Mouse (Mus musculus) layer of hippocampus, postnatal 10 days (tissue): Measurements from ENCODE around the gene Egfl7. TPM values are rescaled to one million over a fixed set of nuclear protein-coding genes. Genes with fewer than 3 reads are reported as not detected.

ENCODE experiments used
- DNase-seq, 2 experiments: peaks; one replicate each; pipeline ENCODE4 v3.0.0; 2021; ENCODE audit warnings: low spot score in 2 of 2
- total RNA-seq, 2 experiments: library from RNA; stranded (reverse); gene quantifications; 2 replicates each; pipeline ENCODE4 v1.2.3; 2021

Egfl7 gene
- total RNA-seq, 2 experiments from 2014 or later, result 82.2 to 102 TPM

DNA sequence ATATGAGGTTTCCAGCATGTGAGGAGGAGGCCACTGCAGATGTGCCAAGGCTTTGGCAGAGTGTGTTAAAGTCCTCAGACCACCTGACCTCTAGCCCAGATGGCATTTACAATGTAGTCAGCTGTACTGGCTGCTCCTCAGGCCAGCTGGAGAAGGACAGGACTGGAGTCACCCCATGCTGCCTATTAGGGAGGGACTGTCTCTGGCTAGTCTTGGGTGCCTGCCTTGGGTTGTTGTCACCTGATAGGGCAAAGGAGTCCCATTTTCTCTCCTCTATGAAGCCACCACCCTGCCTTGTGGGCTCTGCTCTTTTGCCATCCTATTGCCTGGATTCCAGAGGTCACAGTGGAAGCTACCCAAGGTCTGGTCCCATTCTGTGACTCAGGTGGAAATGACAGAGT is 29.4 kb downstream of the Egfl7 start:
- no peak for DNase-seq

DNA sequence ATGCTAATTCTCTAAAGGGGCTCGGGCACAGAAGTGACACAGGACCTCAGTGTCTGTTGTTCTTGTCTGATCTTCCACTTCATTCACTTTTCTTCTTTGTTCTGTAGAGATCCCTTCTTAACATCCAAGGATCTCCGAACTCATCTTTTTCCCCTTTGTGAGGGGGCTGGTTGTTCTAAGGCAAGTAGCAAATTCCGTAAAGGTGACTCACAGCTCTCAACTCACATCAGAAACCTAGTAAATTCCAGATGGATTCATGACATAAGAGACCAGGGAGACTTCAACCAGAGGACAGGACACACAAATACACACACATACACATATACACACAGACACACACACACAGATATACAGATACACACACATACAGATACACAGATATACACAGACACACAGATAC is 30.7 kb downstream of the Egfl7 start:
- no peak for DNase-seq

DNA sequence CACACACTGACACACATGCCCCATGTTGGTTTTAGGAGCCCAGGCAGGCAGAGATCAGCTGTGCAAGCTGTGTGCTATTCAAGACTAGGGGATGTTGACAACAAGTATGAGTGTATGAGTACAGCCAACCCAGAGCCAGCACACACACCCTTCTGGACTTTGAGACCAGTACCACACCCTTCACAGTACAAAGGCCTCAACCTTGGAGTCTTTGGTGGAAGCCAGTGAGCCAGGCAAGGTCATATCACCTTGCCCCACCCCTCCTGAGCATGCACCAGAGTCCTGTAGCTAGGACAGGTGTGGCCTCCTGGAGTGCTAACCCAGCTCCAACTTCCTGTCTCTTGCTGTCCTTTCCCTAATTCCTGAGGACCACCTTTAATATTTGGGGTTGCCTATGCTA is 31.2 kb downstream of the Egfl7 start:
- DNase-seq, result no peak

DNA sequence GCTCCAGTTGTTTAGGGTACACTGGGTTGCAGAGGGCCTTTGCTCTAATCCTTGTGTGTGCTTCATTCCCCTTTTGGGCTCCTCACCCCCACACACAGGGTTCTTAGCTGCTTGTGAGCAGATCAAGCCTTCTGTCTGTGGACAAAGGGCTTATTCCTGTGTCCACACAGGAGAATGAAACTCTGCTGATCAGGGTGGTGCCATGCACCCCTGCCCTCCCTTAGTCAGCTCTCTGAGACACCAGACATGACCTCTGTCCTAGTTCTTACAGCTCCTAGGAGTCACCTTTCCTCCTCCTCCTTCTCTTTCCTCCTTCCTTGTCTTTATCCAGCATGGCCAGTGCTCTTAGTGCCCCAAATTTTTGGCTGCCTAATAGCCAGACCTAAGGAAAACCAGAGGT is 32.1 kb downstream of the Egfl7 start:
- no peak for DNase-seq

DNA sequence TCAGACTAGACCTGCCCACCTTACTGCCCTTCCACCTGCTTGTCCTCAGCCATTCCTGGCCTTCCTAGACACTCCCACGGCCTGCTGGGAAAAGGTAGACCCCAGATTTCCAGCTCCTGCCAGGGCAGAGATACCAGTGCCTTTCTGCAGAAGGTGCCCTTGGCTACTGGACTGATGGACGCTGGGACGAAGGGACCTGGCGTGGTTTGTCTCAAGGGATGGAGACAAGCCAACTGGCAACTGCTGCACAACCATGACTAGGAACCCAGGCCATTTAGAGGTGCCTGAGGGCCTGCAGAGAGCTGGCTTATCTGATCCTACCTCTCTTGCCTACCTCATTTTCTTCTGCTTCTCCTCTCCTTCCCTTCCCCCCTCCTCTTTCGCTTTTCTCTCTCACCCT is 35.1 kb downstream of the Egfl7 start:
- no peak for DNase-seq

DNA sequence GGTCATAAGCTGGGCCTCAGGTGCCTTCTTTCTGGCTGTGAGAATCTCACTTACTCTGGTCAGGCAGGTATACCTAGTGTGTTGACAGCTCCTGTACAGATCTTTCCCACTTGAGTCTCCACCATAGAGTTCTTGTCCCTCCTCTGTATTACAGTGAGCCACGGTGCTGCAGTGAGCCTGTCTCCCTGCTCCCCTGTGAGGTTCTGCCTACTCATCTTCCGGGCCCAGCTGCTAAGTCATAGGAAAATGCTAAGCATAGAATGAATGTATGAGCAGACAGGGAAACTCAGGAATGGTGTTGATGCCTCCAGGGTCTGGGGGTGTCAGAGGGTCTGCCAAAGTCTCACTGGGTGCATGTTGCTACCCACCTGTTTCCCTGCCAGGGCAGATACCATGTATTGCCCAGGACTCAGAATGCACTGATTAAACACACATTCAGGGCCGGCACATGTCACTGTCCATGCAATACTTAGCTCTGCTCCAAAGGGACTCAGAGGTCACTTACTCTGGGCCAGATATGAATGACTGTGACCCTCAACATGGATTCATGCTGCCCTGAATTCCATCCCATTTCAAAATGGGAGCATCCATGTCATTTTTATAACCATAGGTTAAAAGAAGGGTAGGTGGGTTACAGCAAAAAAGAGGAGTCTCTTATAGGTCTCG is 35.8 kb downstream of the Egfl7 start:
- no peak for DNase-seq

DNA sequence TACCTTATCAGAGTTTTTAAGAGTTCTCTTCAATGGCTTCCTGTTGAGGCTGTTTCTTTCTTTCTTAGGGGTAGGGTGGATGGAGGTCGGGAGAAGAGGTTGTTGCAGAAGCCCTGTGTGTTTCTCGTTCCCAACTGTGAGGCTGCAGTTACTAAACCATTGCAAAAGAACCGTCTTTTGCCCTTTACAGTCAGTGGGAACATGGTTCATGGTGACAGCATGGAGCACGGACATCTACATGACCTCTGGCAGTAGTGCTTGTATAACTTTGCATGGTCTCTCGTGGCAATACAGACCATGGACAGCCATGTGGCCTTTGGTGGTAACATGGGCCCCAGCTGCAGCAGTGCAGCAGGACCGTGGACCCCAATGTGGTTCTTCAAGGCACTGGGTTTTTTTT is 37.5 kb downstream of the Egfl7 start:
- DNase-seq, result no peak

DNA sequence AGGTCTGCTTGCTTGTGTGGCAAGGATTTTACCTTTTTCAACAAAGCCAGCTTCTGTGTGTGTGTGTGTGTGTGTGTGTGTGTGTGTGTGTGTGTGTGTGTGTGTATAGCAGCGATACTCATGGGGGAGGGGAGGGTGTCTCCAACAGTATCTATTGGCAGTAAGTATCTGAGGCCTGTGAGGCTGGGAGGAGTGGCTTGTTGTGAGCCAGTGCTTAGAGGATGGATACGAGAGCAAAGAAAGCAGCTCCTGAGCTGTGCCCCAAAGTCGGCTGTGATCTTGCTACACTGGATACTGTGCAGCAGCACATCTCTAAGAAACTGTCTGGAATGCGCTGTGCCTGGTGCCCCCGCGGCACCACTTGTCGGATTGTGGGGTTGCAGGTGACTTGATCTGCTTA is 38.1 kb downstream of the Egfl7 start:
- DNase-seq, result no peak

DNA sequence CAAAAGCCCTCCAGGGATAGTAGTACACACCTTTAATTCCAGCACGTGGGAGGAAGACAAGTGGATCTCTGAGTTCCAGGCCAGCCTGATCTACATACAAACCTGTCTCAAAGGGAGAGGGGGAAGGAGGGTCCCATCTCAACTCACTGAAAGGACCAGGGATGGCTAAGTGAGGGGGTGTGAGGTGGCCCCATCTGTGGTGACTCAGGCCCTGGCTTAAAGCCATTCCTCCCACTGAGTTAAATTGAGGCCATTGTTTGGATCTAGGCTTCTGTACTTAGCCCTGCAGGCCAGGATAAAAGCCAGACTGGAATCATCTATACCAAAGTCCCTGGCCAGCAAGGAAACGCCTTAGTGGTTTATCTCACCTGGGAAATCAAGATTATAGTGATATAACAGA is 41.4 kb downstream of the Egfl7 start:
- no peak for DNase-seq

DNA sequence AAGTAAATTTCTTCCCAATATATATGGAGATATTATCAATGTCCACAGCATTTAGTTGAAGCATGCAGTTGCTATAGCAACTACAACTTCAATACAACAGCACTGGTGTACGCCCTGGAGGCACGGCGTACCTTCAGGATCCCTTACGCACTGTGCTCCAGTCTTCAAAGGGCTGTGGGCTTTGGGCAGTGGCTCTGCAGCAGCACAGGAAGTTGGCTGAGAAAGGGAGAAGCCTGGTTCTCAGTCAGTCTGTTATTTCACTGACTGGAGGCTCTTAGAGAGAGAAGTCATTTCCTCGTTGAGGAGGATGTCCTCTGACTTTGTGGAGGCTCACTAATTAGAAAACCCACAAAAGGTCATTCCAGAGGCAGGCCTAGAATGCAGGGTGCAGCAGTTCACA is 43.2 kb downstream of the Egfl7 start:
- DNase-seq, result no peak

DNA sequence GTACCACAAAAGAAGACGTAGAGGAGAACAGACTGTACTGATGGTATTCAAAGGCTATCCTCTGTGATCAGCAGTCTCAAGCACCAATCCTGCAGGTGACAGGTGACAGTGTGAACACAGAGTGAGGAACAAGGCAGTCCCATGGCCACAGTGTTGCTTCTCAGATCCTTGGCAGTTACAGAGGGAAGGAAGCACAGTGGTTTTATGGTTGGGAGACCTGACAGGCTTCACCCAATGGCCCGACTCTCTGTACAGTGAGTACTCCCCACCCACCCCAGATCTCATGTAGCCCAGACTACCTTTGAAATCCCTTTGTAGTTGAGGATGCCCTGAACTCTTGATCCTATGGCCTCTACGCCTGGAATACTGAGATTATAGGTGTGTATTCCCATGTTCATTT is 45.6 kb downstream of the Egfl7 start:
- no peak for DNase-seq

DNA sequence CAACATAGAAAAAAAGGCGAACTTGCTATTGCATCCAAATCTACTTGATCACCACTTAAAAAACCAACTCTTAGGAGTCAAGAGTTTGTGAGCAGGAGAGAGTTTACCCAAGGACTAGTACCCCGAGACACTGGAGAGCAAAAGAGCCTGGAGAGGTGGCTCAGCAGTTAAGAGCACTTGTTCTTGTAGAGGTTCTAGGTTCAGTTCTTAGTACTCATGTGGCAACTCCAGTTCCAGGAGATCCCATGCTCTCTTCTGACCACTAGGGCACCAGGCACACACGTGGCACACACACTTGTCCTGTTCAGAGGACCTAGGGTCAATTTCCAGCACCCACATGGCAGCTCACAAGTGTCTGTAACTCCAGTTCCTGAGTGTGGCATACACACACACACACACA is 46.3 kb downstream of the Egfl7 start:
- DNase-seq, result no peak

DNA sequence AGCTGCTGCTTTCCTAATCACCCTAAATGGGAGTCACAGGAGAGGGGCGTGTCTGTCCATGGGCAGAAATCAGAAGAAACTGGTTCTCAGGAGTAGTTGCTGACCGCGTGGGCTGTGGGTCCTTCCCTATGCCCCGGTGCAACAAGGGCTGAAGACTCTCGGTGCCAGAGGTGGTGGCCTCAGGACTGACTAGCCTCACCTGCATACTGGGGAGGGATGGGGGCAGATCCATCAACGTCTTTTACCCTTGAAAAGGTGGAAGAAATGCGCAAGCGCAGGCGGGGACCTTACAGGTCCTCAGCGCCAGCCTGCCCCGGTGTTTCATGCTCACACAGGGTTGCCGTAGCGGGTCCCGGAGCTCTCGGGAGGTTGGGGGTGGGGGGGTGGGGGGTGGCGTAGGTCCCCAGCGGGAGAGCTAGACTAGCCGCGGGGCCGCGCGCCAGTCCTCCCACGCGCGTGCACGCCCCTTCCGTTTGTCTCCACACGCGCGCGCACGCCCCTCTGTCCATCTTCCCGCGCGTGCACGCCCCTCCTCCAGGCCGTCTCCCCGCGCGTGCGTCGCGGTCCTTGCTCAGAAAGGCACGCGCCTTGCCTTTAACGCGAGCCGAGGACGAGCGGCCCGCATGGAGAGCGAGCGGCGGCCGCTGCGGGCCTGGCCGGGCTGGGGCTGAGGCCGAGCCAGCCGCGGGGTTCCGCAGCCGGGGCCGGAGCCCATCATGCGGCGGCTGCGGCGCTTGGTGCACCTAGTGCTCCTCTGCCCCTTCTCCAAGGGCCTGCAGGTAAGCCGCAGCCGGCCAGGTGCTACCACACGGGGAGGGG is 48.3 kb downstream of the Egfl7 start, which contains the start of gene Fam69b:
Gene Fam69b, plus strand, starts transcription at position 537 of the 819 bp plus-strand sequence.
- DNase-seq, result peak; percentile 82 to 90

DNA sequence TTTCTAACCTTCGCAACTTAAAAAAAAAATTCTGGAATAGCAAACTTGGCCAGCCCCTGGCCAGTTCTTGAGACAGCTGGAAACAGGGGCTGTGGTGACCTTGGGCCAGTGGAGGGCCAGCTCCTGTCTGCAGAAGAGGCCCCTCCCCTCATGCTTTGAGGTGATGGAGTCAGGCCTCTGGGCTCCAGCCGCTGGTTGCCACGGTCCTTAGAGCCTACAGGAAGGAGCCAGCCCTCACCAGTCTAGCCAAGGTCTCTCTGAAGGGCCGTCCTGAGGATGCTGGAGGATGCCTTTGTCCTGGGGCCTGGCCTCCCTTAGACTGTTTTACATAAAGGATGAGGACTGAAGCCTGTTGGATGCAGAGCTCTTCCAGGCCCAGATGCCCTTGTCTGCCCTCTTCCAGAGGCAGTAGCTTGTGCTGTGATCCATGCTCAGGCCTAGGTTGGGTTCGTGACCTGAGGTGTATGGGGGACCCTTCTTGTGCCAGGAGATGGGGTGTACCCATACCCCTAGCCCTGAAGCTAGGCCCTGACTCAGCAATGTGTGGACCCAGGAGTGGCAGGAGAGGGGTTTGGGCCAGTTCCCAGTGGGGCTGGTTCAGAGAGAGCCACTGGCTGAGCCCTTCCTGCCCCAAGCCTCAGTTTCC is 49.1 kb downstream of the Egfl7 start:
- no peak for DNase-seq

DNA sequence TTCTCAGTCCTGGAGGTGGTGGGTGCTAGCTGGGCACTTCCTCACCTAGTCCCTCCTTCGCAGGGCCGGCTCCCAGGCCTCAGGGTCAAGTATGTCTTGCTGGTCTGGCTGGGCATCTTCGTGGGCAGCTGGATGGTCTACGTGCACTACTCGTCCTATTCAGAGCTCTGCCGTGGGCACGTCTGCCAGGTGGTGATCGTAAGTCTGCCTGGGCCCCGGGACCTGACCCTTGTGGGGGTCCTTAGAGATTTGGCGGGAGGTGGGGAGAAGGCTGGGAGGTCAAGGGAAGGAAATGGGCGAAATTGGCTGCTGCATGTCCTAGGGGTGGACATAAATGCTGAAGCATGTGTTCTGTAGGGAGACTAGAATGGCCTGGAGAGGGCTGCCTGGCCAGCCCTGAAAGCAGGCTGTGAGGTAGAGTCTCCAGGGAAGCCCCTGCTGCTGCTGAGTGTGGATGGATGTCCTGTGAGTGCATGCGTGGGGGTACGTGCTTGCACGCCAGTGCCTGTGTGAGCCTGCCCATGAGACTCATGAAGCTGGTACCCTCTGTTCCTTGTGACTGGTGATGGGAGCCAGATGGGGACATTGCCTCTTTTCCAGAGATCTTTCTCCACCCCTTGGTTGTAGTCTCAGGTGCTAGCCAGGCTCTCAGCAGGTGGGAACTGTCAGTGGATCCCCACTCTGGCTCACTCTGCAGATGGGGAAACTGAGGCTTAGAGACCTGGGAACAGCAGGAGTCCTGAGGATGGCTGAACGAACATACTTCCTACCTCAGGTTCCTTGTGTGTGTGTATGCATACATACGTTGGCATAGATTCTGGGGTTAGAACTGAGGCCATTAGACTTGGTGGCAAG is 53.0 kb downstream of the Egfl7 start:
- DNase-seq, result no peak

DNA sequence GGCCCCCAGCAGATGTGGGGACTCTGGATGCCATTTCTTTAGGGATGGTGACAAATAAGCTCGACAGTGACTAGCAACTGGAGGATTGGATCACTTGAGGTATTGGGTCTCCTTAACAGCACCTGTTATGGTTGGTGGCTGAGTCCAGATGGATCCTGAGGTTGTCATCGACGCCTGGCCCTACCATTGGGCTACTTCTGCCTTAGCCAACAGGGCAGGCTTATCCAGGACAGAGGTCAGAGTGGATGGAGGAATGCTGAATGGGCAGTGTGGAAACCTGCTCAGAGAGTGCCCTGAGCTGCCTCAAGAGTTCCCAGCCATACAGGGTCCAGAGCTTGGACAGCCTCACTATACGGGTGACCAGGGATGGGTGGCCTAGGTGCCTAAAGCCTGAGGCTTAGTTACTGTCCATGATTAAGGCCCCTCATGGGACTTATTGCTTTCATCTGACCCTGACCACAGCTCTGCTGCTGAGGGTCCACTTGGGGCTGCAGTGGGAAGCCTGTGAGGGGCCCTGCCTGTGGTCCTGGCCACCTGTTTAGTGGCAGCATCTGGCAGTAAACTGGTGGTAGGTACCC is 54.2 kb downstream of the Egfl7 start:
- DNase-seq, result no peak

DNA sequence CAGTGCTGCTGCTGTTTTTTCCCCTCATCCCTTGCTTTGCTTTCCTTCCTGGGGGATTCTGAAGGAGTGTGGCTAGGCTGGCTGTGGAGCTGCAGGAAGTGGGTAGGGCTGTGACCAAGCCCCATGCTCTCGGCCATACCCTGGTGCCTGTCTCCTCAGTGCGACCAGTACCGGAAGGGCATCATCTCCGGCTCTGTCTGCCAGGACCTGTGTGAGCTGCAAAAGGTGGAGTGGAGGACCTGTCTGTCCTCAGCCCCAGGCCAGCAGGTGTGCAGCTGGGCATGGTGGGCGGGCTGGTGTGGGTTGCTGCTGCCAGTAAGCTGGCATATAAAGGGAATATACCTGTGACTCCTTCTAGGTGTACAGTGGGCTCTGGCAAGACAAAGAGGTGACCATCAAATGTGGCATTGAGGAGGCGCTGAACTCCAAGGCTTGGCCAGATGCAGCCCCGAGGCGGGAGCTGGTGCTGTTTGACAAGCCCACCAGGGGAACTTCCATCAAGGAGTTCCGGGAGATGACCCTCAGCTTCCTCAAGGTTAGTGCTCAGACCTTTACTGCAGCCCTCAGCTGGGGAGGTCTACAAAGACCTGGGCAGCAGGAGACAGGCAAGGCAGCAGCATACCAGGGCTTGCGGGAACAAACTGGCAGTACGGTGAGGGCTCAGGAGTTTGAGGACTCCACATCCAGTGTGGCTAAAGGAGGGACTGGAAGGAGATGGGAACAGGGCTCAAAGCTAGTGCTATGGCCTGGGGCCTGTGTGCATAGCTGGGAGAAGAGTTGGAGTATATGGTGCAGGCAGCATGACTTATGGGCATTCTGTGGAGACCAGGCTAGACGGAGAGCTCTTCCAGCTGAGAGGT is 55.0 kb downstream of the Egfl7 start:
- no peak for DNase-seq

DNA sequence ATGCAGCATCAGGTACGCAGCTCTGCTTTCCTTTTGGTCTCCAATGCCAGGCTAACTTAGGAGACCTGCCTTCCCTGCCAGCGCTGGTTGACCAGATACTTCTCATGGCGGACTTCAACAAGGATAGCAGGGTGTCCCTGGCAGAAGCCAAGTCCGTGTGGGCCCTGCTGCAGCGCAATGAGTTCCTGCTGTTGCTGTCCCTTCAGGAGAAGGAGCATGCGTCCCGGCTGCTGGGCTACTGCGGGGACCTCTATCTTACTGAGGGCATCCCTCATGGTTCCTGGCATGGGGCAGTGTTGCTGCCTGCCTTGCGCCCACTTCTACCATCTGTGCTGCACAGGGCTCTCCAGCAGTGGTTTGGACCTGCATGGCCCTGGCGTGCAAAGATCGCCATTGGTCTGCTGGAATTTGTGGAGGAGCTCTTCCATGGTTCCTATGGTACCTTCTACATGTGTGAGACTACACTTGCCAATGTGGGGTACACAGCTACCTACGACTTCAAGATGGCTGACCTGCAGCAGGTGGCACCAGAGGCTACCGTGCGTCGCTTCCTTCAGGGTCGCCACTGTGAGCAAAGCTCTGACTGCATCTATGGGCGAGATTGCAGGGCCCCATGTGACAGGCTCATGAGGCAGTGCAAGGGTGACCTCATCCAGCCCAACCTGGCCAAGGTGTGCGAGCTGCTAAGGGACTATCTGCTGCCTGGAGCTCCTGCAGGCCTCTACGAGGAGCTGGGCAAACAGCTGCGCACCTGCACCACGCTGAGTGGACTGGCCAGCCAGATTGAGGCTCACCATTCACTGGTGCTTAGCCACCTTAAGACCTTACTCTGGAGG is 55.9 kb downstream of the Egfl7 start:
- no peak for DNase-seq

DNA sequence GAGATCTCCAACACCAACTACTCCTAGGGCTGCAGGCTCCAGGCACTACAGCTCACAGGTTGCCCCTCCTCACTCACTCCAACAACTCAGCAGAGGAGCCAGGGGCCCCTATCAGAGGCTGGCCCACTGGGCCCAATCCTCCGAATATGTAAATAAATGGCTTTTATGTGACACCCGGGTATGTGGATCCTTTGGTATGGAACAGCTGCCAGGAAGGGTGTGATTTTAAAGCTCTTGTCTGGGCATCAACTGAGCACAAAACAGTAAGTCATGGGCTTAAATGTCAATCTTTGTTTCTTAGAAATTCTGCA is 56.5 kb downstream of the Egfl7 start:
- no peak for DNase-seq
